ENCODE assay signal across 8 mouse cellular contexts in the genomic region with DNA sequence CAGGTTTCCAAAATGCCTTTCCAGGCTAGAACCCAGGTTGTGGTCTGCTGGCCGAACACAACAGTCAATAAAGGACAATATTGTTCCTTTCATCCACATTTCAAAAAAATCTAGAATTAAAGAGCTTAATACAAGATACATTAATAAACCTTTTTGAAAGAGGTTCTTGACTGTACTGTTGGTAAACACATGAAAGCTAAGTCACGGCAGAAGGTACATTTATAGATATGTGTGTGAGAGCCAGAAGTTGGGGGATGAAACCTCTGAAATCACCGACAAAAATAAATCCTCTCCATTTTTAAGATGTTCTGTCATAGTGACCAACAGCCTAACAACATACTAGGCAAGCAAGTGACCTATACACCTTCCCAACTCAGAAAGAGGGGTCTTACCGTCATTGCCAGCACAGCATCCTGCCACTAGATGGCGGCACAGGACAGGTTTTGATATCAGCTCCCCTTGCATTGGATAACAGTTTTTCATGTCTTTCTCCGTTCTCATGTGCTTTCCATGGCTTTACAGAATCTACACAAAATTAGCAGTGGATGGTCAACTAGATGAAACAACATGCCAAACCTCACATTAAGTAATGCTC.
DNase-seq lines count a peak whose midpoint lies in the region; ATAC-seq and TF ChIP-seq lines count a peak whose summit lies in the region.

No protein-coding gene starts in this region.

- no peak overlapping the region for H3K9ac ChIP-seq in forebrain, embryonic 16.5 days (replicated peaks; ENCODE audit: low read depth, low read length)
- no peak overlapping the region for H3K9ac ChIP-seq in hindbrain, embryonic 12.5 days

- DNase-seq in G1E (ENCODE audit: low spot score) = peak; percentile 33
- peak; percentile 88 to 91 for DNase-seq in layer of hippocampus, postnatal 10 days (ENCODE audit: low spot score in 2 of 2)
- peak; percentile 84 for DNase-seq in lung, postnatal 10 days
- peak; percentile 92 for DNase-seq in retina, embryonic 14.5 days (ENCODE audit: low spot score)
- DNase-seq in thymus, postnatal 25 days = peak; percentile 81

- H3K27me3 ChIP-seq in G1E (ENCODE audit: insufficient read depth, low read length) = no peaks in the 10 kb centered on the region
- H3K27me3 ChIP-seq in forebrain, embryonic 16.5 days (replicated peaks; ENCODE audit: control insufficient read depth, insufficient read depth, low read length) = peaks cover 3% of the 10 kb centered on the region; the same call in 1 of the 2 replicates
- no peaks in the 10 kb centered on the region for H3K27me3 ChIP-seq in hindbrain, embryonic 12.5 days

- H3K4me3 ChIP-seq in G1E (ENCODE audit: low read depth, low read length) = no peak overlapping the region
- no peak overlapping the region for H3K4me3 ChIP-seq in forebrain, embryonic 16.5 days (replicated peaks; ENCODE audit: low read length)
- no peak overlapping the region for H3K4me3 ChIP-seq in hindbrain, embryonic 12.5 days

- no peak overlapping the region for H3K27ac ChIP-seq in forebrain, embryonic 16.5 days (ENCODE audit: low read length)
- no peak overlapping the region for H3K27ac ChIP-seq in hindbrain, embryonic 12.5 days

- peak; percentile 57 for TF ChIP-seq CTCF in G1E (IDR thresholded peaks at IDR 0.05; ENCODE audit: low read depth, low read length)

- H3K4me2 ChIP-seq in forebrain, embryonic 16.5 days (ENCODE audit: low read length) = no peak overlapping the region
- H3K4me2 ChIP-seq in hindbrain, embryonic 12.5 days (replicated peaks) = no peak overlapping the region

- no peaks in the 10 kb centered on the region for H3K4me1 ChIP-seq in G1E (ENCODE audit: insufficient read depth, low read depth, low read length)
- no peaks in the 10 kb centered on the region; the same call in 1 of the 2 replicates for H3K4me1 ChIP-seq in forebrain, embryonic 16.5 days (replicated peaks; ENCODE audit: control insufficient read depth, insufficient read depth, low read length)
- no peaks in the 10 kb centered on the region for H3K4me1 ChIP-seq in hindbrain, embryonic 12.5 days

- 9% methylated on average over 6 of the region's 6 CpGs for WGBS in forebrain, embryonic 16.5 days
- WGBS in hindbrain, embryonic 12.5 days = 12% methylated on average over 6 of the region's 6 CpGs

- H3K36me3 ChIP-seq in G1E (replicated peaks) = no peaks in the 10 kb centered on the region
- H3K36me3 ChIP-seq in forebrain, embryonic 16.5 days (ENCODE audit: control insufficient read depth, insufficient read depth) = no peaks in the 10 kb centered on the region
- H3K36me3 ChIP-seq in hindbrain, embryonic 12.5 days = no peaks in the 10 kb centered on the region

- H3K9me3 ChIP-seq in G1E (replicated peaks) = peaks cover 9% of the 10 kb centered on the region; the same call in 1 of the 2 replicates
- no peaks in the 10 kb centered on the region for H3K9me3 ChIP-seq in forebrain, embryonic 16.5 days (ENCODE audit: control insufficient read depth, low read length)
- H3K9me3 ChIP-seq in hindbrain, embryonic 12.5 days (replicated peaks) = no peaks in the 10 kb centered on the region

- peak; percentile 65; the same call in 1 of the 2 replicates for ATAC-seq in G1E (ENCODE audit: extremely low read depth, insufficient number of reproducible peaks, low FRiP score, poor library complexity, severe bottlenecking)
- peak; percentile 68; the same call in 1 of the 2 replicates for ATAC-seq in cerebellum, adult (ENCODE audit: insufficient number of reproducible peaks, low FRiP score, low TSS enrichment)
- peak; percentile 85 for ATAC-seq in forebrain, embryonic 16.5 days
- peak; percentile 75 for ATAC-seq in hindbrain, embryonic 12.5 days (ENCODE audit: low FRiP score)

Comparison
In these comparisons a context has a peak if more than half of its experiments do, and no peak if none do; other contexts are left out.
1. DNase-seq: peak in every context shown above with its lines; median percentile 92 in retina, embryonic 14.5 days; 90 in layer of hippocampus, postnatal 10 days; 84 in lung, postnatal 10 days; 81 in thymus, postnatal 25 days; 33 in G1E.